Mouse (Mus musculus) olfactory bulb, adult 2 months (tissue): Measurements from ENCODE around the gene Ccdc30.

Source experiments
- CTCF ChIP-seq: fragments of 200-500 bp; IDR thresholded peaks from 2 replicates; pipeline ENCODE4 v1.5.1; 2012; ENCODE audit warnings: low read depth, mild to moderate bottlenecking, low read length, moderate library complexity; ENCODE audit not compliant: insufficient read depth
- POLR2A ChIP-seq: fragments of 200-500 bp; IDR thresholded peaks from 2 replicates; pipeline ENCODE4 v1.6.1; 2012; ENCODE audit warnings: mild to moderate bottlenecking, low read depth, low read length, moderate library complexity; ENCODE audit not compliant: insufficient read depth

DNA sequence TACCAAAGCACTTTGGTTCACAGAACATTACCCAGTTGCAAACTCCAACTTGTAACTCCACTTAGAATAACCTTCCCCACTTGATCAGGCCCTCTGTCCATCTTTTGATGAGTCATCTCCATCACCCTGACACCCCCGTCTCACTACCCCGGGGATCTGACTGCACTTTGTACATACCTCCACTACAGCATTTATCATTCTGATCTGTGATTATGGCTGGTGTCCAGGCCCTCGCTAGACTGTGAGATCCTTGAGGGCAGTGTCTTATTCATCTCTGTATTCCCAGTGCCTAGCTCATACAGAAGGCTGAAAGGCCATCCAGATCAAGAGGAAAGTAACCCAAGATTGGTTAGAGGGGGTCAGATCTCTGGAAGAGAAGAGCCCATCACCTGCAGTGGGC, 5.9 kb upstream of the Ccdc30 start:
- TF ChIP-seq POLR2A, result no peak
- no peak for TF ChIP-seq CTCF
